Mouse (Mus musculus): ENCODE results near the gene Gpx3.

GRCm38 (mm10) chr11:54879922-54880321 is 22.3 kb upstream of the Gpx3 start:
- no peak for TF ChIP-seq CTCF (IDR thresholded peaks at IDR 0.05; ENCODE audit: extremely low read depth, insufficient read depth, low read length)
- no peak for TF ChIP-seq POLR2A (IDR thresholded peaks at IDR 0.05; ENCODE audit: extremely low read depth, insufficient read depth, low read length)
